Mouse (Mus musculus) bone marrow, adult 2 months (tissue): ENCODE measurements around the gene Ephb1. TPM values are rescaled to one million over a fixed set of nuclear protein-coding genes. Genes with fewer than 3 reads are reported as not detected.

ENCODE experiments used
- H3K27ac ChIP-seq: fragments of 200-500 bp; 2 replicates; pipeline ENCODE4 v1.5.1; 2012; ENCODE audit warnings: low read depth, mild to moderate bottlenecking, control low read depth, inconsistent platforms, low read length; ENCODE audit not compliant: control insufficient read depth, poor library complexity, insufficient read depth
- H3K4me1 ChIP-seq: fragments of 200-500 bp; 2 replicates; pipeline ENCODE4 v1.6.1; 2011; ENCODE audit warnings: low read length; ENCODE audit not compliant: control insufficient read depth, insufficient read depth
- H3K4me3 ChIP-seq: fragments of 200-500 bp; replicated peaks from 2 replicates; pipeline ENCODE3; 2011; ENCODE audit warnings: mild to moderate bottlenecking, low read depth, low read length, control low read depth; ENCODE audit not compliant: control insufficient read depth
- CTCF ChIP-seq: fragments of 200-500 bp; IDR thresholded peaks from 2 replicates; pipeline ENCODE4 v1.5.1; 2011; ENCODE audit warnings: low read length, control low read depth; ENCODE audit not compliant: control insufficient read depth, insufficient read depth
- POLR2A ChIP-seq: fragments of 200-500 bp; IDR thresholded peaks from 2 replicates; pipeline ENCODE4 v1.6.1; 2011; ENCODE audit warnings: low read depth, mild to moderate bottlenecking, control low read depth, low read length, borderline replicate concordance; ENCODE audit not compliant: control insufficient read depth
- WGBS: fragments of 180-500 bp; shearing (Covaris S2); methylation state at CpG from one replicate; pipeline ENCODE4 v1.1.7; 2018; 5-methylcytosine and 5-hydroxymethylcytosine counted together
- polyA plus RNA-seq: library from polyadenylated mRNA; stranded (reverse); fragments of >200 nt; gene quantifications from 2 replicates; pipeline ENCODE4 v1.2.4, GENCODE M21; 2011; ENCODE audit warnings: low replicate concordance; ENCODE audit not compliant: missing spikeins, insufficient read depth, insufficient read length

The Ephb1 gene
- polyA plus RNA-seq, 1 experiment = 1.3 TPM

GRCm38 (mm10) chr9:102350076-102350475 is 4.4 kb downstream of the Ephb1 start:
- Histone ChIP-seq H3K27ac (no peak overlapping the region), H3K4me3 (no peak overlapping the region), H3K4me1 (no peaks in the 10 kb centered on the region)
- 70% methylated on average over 6 of the region's 6 CpGs for WGBS
- no peak for TF ChIP-seq CTCF
- no peak for TF ChIP-seq POLR2A

GRCm38 (mm10) chr9:102346801-102347200 is 7.7 kb downstream of the Ephb1 start:
- H3K4me3 ChIP-seq = no peak overlapping the region
- no peak for TF ChIP-seq POLR2A
- TF ChIP-seq CTCF = no peak
- no peaks in the 10 kb centered on the region for H3K4me1 ChIP-seq
- no peak overlapping the region for H3K27ac ChIP-seq
- WGBS = 66% methylated on average over 3 of the region's 3 CpGs

GRCm38 (mm10) chr9:102345474-102345873 is 9.0 kb downstream of the Ephb1 start:
- 62% methylated on average over 6 of the region's 6 CpGs for WGBS
- no peak overlapping the region for H3K4me3 ChIP-seq
- no peaks in the 10 kb centered on the region for H3K4me1 ChIP-seq
- TF ChIP-seq CTCF (no peak), POLR2A (no peak)
- no peak overlapping the region for H3K27ac ChIP-seq

- H3K27ac ChIP-seq = no peak overlapping the region
- no peak for TF ChIP-seq CTCF
- no peak overlapping the region for H3K4me3 ChIP-seq
- H3K4me1 ChIP-seq = no peaks in the 10 kb centered on the region
- WGBS = 75% methylated on average over 9 of the region's 9 CpGs
These were observed 9.4 kb downstream of the Ephb1 start for GRCm38 (mm10) chr9:102345047-102345446.

- no peak for TF ChIP-seq POLR2A
- no peak for TF ChIP-seq CTCF
- H3K27ac ChIP-seq = no peak overlapping the region
- no peak overlapping the region for H3K4me3 ChIP-seq
- H3K4me1 ChIP-seq = no peaks in the 10 kb centered on the region
- WGBS = 73% methylated on average over 10 of the region's 10 CpGs
These were observed 10.2 kb downstream of the Ephb1 start for GRCm38 (mm10) chr9:102344086-102344930.

GRCm38 (mm10) chr9:102343061-102343460 is 11.4 kb downstream of the Ephb1 start:
- Histone ChIP-seq H3K27ac (no peak overlapping the region), H3K4me3 (no peak overlapping the region), H3K4me1 (no peaks in the 10 kb centered on the region)
- WGBS = 88% methylated on average over 9 of the region's 9 CpGs
- no peak for TF ChIP-seq CTCF

- 47% methylated on average over 3 of the region's 3 CpGs for WGBS
- H3K27ac ChIP-seq = no peak overlapping the region
- no peak overlapping the region for H3K4me3 ChIP-seq
- TF ChIP-seq POLR2A (no peak), CTCF (no peak)
- no peaks in the 10 kb centered on the region for H3K4me1 ChIP-seq
These were observed 12.5 kb downstream of the Ephb1 start for GRCm38 (mm10) chr9:102342026-102342425.

- WGBS = 89% methylated on average over 19 of the region's 19 CpGs
- no peak for TF ChIP-seq CTCF
- no peak for TF ChIP-seq POLR2A
These were observed 13.7 kb downstream of the Ephb1 start for GRCm38 (mm10) chr9:102340768-102341167.

GRCm38 (mm10) chr9:102335571-102336282 is 18.8 kb downstream of the Ephb1 start:
- TF ChIP-seq CTCF = no peak
- no peak for TF ChIP-seq POLR2A
- WGBS = 69% methylated on average over 11 of the region's 11 CpGs
- H3K4me3 ChIP-seq = no peak overlapping the region

More at GRCm38 (mm10) chr9:102340768-102341167, 13.7 kb downstream of the Ephb1 start:
- H3K4me3 ChIP-seq = no peak overlapping the region
- H3K27ac ChIP-seq = no peak overlapping the region
- H3K4me1 ChIP-seq = no peaks in the 10 kb centered on the region

More at GRCm38 (mm10) chr9:102335571-102336282, 18.8 kb downstream of the Ephb1 start:
- Histone ChIP-seq H3K27ac (no peak overlapping the region), H3K4me1 (no peaks in the 10 kb centered on the region)
